Mouse (Mus musculus) erythroid progenitor cell, adult 5-6 weeks (primary cell): ENCODE measurements around the gene 4930519P11Rik. TPM values are rescaled to one million over a fixed set of nuclear protein-coding genes. Genes with fewer than 3 reads are reported as not detected.

Experiments used
- ATAC-seq: replicated peaks from 2 replicates; pipeline ENCODE4 v1.8.0; 2016; ENCODE audit warnings: moderate number of reproducible peaks, mild to moderate bottlenecking, moderate TSS enrichment, inconsistent platforms; ENCODE audit not compliant: poor library complexity, low FRiP score, severe bottlenecking
- total RNA-seq, 2 experiments: library from RNA; stranded (forward) in 1 of 2; stranded (reverse) in 1 of 2; fragments of 150-400 nt in 1 of 2; fragments of 186-747, 209-891 nt in 1 of 2; gene quantifications; 2 replicates each; pipeline versions ENCODE4 v1.2.3 to v1.2.4; 2015 to 2017; ENCODE audit warnings: low replicate concordance in 2 of 2

The 4930519P11Rik gene
- total RNA-seq, 2 experiments from 2014 or later: not detected

DNA sequence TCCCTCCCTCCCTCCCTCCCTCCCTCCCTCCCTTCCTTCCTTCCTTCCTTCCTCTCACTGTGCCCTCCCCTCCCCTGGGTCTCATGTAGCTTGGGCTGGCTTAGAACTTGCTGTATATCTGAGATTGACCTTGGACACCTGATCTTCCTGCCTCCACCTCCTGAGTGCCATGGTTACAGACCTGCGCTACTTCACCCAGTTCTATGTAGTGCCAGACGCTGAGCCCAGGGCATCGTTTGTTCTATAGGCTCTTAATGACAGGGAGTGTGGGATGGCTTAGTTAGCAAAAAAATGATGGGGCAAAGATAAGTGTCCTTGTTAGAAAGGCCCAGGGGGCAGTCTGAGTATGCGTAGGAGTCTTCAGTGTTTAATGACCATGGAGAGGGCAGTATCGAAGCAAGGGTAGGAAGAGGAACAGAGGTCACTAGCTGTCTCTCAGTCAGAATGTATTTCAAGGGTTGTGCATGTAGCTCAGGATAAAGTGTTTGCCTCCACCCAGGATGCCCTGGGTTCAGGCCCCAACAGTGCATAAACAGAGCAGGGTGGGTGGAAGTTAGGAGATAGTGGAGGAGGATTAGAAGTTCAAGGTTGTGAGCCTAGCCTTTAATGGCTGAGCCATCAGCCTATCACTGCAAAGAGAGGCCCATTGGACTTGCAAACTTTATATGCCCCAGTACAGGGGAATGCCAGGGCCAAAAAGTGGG is 20.0 kb upstream of the 4930519P11Rik start:
- ATAC-seq: peak; percentile 46

DNA sequence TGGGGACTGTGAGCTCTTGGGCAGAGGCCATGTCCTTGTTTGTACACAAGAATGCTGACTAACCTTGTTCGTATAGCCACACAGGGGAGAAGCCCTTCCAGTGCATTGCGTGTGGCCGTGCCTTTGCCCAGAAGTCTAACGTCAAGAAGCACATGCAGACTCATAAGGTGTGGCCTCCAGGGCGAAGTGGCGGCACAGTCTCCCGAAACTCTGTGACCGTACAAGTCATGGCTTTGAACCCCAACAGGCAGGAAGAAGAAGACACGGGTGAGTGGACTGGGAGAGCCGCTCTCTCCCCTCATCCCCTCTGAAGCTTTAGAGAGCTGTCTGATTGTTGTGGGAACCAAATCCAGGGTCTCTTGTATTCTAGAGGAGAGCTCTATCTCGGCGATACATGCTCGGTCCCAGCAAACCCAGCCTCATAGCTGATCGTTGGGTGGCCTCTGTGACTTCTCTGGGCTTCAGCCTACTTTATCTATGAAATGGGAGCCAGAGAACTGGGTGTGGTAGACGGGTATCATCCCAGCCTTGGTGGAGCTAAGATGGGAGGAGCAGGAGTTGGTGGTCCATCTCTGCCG is 19.1 kb upstream of the 4930519P11Rik start:
- ATAC-seq: peak; percentile 81

DNA sequence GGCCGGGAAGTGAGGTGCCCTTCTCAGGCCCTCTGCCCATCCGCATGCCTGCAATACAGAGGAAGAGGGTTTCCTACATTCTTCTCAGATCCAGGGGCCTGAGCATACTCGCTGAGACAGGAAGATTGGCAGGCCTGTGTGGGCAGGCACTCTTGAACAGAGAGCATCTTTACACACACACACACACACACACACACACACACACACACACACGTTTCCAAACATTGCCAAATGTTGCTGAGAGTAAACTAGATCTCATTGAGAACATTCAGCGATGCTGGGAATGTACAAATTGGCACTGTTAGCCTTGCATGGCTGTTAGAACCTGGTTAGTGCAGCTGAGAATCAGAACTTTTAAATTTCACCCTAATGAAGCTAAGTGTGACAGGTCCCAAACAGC is 17.3 kb upstream of the 4930519P11Rik start:
- ATAC-seq: no peak

- ATAC-seq: no peak
Observed at GRCm38 (mm10) chr2:154624137-154624536, 10.9 kb upstream of the 4930519P11Rik start.

GRCm38 (mm10) chr2:154621684-154622083 is 8.4 kb upstream of the 4930519P11Rik start:
- ATAC-seq: no peak

- ATAC-seq: no peak
Observed at GRCm38 (mm10) chr2:154617061-154617460, 3.8 kb upstream of the 4930519P11Rik start.

DNA sequence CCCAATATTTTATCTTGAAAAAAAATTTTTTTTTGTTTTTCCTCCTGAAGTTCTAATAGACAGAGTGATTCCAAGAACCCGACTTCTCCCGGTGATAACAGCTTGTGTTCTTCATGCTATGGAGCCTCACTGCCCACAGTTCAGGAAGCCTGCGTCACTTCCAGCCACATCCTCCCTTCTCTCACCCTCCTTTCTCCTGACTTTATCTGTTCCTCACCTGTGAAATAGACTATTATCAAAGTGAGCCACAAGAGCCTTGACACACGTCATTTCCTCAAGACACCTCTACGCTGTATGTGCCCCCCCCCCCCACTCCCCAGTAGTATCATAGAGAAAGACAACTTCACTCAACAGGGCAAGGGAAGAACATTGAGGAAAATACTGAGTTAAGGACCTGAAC is 2.4 kb upstream of the 4930519P11Rik start:
- no peak for ATAC-seq

- no peak for ATAC-seq
Observed at GRCm38 (mm10) chr2:154614841-154615576, 1.8 kb upstream of the 4930519P11Rik start.

- no peak for ATAC-seq
Observed at GRCm38 (mm10) chr2:154609050-154609767, 4.0 kb downstream of the 4930519P11Rik start.

DNA sequence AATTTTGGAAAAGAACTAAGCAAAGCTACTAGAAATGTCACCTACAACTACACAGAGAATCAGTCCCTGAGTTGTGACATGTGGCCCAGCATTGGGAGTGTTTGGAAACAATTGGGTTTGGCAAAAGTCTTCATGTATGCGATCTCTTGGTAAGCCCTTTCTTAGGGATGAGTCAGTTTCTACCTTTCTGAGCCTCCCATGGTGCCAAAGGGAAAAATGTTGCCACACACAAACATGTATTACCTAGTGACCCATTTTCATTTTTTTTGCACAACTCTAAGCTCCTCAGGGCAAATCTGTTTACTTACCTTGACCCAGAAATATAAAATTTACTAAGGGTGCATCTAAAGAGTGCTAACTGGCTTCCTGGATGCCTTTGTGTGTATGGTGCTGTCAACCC is 6.3 kb downstream of the 4930519P11Rik start:
- no peak for ATAC-seq

GRCm38 (mm10) chr2:154604156-154604555 is 9.1 kb downstream of the 4930519P11Rik start:
- ATAC-seq: peak; percentile 44

GRCm38 (mm10) chr2:154603638-154604153 is 9.5 kb downstream of the 4930519P11Rik start, which contains the start of gene Pxmp4:
Gene Pxmp4, minus strand, starts transcription at chr2:154603708.
- peak; percentile 95 for ATAC-seq

GRCm38 (mm10) chr2:154603007-154603637 is 10.1 kb downstream of the 4930519P11Rik start:
- 0 out of 2 replicates have a peak, but pooled peaks have one; percentile 10 for ATAC-seq

- ATAC-seq: no peak
Observed at GRCm38 (mm10) chr2:154601324-154601723, 11.9 kb downstream of the 4930519P11Rik start.

DNA sequence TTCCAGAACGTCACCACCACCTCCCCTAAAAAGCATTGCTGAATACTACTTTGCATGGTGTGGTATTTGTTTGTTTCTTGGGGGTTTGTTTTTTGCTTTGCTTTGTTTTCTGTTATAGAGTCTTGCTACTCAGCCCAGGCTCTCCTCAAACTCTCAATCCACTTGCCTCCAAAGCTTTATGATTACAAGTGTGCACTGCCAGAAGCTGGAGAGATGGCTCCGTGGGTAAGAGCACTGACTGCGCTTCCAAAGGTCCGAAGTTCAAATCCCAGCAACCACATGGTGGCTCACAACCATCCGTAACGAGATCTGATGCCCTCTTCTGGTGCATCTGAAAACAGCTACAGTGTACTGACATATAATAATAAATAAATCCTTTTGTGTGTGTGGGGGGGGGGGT is 12.7 kb downstream of the 4930519P11Rik start:
- ATAC-seq: no peak

DNA sequence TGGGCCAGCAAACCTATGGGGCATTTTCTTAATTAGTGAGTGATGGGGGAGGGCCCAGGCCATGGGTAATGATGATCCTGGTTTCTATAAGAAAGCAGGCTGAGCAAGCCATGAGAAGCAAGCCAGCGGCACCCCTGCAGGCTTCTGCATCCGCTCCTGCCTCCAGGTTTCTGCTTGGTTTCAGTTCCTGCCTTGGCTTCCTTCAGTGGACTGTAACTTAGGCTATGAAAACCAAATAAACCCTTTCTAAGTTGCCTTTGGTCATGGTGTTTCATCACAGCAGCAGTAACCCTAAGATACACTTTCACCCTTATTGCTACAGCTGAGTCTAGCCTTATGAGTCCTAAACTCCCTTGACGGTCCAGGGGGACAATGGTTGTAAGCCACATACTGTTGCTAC is 15.8 kb downstream of the 4930519P11Rik start:
- ATAC-seq: no peak

DNA sequence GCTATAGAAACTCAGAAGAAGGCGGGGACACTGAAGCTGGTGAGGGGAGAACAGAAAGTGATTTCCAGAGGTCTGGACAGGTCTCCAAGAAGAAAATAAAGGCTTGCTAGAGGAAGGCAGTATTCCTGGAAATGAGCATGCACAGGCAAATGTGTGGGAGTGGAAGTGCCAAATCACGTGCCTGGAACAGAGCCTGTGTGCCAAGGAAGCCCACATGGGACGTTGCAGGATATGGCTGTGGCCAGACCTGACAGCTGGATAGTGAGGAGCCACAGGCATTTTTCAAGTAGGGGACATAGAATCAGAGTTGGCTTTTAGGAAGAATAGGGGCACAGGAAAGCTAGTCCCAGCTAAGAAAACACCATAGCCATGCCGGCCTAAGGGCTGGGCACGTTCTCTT is 17.5 kb downstream of the 4930519P11Rik start:
- no peak for ATAC-seq

DNA sequence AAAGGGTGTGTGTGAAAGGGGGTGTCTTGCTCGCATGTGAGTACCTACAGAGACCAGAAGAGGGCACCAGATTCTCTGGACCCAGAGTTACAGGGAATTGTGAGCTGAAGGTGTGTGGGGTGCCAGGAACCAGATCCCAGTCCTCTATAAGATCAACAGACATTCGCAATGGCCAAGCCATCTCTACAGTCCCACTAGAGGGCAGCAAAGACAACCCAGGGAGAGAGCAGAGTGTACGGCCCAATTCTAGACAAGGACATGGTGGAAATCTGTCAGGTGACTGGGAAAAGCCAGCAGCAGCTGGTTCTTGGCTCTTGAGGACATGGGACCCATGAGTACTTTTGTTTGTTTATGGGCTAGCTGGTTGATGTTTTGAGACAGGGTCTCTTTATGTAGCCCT is 20.2 kb downstream of the 4930519P11Rik start:
- ATAC-seq: peak; percentile 77

GRCm38 (mm10) chr2:154591239-154591638 is 22.0 kb downstream of the 4930519P11Rik start:
- ATAC-seq: no peak

DNA sequence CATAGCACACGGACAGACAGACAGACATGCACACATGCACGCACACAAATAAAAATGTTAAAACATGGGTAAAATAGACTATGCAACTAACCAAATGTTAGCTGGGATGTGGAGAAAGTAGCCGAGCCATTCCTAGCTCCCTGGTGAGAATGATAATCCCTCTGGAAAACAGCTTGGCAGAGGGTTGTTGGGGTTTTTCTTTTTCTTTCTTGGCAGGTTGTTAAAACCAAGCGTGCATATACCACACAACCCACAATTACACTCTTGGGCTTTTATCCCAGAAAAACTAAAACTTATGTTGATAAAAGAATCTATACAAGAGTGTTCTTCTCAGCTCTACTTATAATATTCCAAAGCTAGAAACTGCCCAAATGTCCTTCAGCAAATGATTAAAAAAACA is 24.2 kb downstream of the 4930519P11Rik start:
- no peak for ATAC-seq
